Mouse (Mus musculus): ENCODE measurements around the gene Spint3.
"Not testable (repeated sequence)": the region's sequence is repeated elsewhere in the genome, so short reads cannot be mapped to it uniquely, and the experiment has no call there.

Spint3 gene

DNA sequence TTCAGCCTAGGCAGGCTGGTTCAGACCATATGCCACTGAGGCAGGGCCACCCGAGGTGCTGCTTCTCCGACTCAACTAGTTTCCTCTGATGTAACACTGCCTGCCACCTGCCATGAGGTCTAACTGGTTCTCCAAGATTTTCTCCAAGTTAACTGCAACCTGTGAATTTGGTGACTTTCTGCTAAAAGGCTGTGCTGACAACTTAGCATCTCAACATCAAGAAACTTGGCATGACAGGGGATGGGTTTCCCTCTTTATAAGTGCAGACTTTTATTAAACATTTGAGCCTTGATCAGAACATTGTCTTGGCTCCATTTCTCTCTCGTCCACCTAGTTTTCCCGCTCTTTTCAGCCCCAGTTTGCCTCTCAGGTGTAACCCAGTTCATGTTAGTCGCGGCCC, at the start of gene Spint3:
TSS of gene Spint3 (minus strand) at position 101 of the 400 bp plus-strand sequence.
- not testable (repeated sequence) for DNase-seq

DNA sequence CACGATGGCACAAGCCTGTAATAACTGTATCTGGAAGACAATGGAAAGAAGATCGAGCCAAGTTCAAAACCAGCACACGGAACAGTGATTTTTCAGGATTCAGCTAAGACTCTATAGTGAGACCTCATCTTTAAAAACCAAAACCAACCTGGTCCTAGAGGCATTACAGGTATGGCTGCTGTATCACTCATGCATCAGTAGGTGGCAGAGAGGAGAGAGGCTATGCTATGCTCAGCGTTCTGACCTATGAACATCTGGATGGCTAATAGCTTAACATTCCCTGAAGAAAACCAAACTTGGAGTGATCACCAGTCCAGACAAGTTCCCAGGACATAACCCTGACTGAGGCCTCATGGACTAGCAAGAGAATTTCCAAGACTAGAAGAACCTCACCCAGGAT, 48.5 kb upstream of the Spint3 start:
- DNase-seq = no peak

DNA sequence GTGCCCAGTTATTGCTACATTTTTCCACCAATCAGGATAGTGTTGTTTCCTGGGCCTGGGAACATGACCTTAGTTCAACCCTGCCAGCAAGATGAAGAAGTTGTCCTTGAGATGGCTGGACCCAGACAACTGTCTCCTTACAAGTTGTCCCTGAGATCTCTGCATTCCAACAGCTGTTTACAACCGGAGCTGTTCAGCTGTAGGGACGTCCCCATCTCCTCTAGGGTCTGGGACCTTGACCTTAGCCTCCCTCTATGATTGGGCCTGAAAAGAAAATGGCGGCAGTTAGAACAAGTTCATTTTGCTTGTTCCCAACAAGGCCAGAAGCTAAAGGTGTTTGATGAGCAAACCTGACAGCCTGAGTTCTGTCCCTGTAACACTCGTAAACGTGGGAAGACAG, 45.8 kb upstream of the Spint3 start:
- no peak for DNase-seq

DNA sequence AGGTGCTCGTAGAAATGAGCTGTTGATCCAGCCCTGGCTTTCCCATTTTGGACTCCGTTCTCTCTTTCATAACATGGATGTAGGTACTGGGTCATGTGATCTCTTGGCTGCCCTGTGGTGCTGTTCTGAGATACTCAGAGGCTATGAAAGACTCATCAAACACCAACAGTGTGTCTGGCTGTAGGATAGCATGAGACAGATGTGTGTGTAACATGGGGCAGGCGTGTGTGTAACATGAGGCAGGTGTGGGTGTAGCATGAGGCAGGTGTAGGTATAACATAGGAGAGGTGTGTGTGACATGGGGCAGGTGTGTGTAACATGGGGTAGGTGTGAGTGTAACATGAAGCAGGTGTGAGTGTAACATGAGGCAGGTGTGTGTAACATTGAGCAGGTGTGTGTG, 42.1 kb upstream of the Spint3 start:
- DNase-seq = no peak

DNA sequence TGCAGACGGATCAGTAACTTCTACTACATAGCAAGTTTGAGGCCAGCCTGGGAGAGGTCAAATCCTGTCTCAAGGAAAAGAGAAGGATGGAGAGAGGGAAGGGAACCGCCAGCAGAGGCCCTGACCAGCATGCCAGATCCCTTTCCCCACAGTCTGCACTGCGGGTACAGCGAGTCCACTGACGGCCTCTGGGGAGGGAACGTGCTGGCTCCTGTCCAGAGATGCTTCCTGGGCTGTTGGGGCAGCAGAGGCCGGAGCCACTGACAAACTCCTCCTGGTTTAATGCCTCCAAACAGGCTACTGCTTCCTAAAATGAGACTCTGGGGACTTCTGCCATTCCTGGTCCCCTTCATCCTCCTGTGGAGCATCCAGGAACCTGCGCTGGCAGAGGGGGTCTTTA, 40.2 kb upstream of the Spint3 start, which contains the start of the genes Wfdc6b and Wfdc8:
TSS of gene Wfdc6b (plus strand) at position 52 of the 400 bp plus-strand sequence.
TSS of gene Wfdc8 (minus strand) at position 156 of the 400 bp plus-strand sequence.
- not testable (repeated sequence) for DNase-seq

- no peak for DNase-seq
Observed at GRCm38 (mm10) chr2:164608781-164609180, 35.5 kb upstream of the Spint3 start.

DNA sequence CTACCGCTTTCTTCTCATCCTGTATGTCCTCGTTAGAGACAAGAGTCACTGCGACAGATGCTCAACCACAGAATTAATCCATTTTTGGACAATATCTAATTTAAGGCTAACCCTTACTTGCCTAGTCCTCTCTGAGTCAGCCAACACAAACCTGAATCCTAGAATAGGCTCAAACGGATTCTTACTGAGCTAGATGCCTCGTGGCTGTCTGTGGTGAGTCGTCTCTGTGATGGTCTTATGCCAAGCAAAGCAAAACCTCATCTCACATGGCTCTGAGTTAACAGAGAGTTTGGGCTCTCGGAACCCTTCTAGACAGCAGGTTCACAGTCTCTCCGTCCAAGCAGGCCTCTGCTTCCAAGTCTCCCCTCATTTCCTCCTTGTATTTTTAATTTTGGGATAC, 31.2 kb upstream of the Spint3 start:
- DNase-seq = no peak

- no peak for DNase-seq
Observed at GRCm38 (mm10) chr2:164603482-164603881, 30.2 kb upstream of the Spint3 start.

GRCm38 (mm10) chr2:164600179-164600578, 26.9 kb upstream of the Spint3 start:
- no peak for DNase-seq

- DNase-seq = no peak
Observed at GRCm38 (mm10) chr2:164593494-164593893, 20.2 kb upstream of the Spint3 start, which contains the start of gene Eppin. Gene Eppin, minus strand, starts transcription at chr2:164593594.

DNA sequence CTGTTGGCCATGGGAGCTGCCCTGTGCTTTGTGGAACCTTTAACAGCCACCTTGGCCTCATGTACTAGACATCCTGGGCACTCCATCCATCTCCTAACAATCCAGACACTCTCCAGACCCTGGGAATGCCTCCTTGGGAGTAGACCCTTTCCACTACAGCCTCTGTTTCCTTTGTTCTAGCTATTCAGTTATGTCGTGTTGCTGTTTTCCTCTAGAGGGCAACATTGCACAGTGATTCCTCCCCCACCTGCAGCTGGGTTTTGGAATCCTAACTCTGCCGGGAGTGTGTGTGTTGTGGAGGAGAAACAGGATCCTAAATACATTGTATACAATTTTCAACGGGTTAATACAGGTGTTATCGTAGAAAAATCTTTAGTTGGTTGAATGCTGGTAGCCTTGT, 18.8 kb upstream of the Spint3 start:
- DNase-seq = no peak

- not testable (repeated sequence) for DNase-seq
Observed at GRCm38 (mm10) chr2:164585025-164585725, 11.9 kb upstream of the Spint3 start, which contains the start of gene Wfdc6a. Gene Wfdc6a, minus strand, starts transcription at chr2:164585447.

- DNase-seq = no peak
Observed at GRCm38 (mm10) chr2:164567460-164567859, 5.8 kb downstream of the Spint3 start.

DNA sequence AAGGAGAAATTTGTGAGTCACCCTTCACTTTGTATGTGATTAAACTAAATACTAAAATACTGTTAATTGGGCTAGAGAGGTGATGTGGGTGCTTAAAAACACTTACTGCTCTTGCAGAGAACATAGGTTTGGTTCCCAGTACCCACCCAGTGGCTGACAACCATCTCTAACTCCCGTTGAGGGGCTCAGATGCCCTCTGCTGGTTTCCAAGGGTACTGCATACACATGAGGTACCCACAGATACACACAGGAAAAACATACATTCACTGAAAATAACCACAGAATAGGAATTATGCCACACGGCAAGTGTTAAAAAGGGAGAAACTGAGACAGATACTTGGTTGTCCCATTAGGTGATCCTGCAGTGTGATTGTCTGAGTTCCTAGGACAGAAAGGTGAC, 6.3 kb downstream of the Spint3 start:
- DNase-seq = no peak

DNA sequence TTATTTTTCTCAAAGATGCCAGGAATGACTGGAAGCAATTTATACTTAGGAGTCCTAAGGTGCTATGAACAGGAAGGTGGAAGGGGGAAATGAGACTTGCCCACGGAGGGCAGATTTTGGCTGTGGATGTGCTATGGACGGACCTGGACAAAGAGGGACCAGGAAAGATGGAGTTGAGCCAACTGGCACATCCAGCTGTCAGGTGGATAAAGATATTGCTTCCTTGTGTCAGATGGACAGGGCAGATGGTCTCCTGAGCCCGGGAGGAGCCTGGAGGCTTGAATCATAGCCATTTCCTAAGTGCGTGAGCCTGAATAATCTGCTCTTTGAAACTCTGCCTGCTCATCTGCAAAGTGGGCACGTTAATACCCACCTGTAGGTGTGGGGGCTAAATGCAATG, 8.9 kb downstream of the Spint3 start:
- DNase-seq = no peak

GRCm38 (mm10) chr2:164563339-164564038, 9.8 kb downstream of the Spint3 start:
- DNase-seq = no peak

- DNase-seq = no peak
Observed at GRCm38 (mm10) chr2:164562391-164563188, 10.7 kb downstream of the Spint3 start, which contains the start of gene Wfdc2. Gene Wfdc2, plus strand, starts transcription at chr2:164562413.

DNA sequence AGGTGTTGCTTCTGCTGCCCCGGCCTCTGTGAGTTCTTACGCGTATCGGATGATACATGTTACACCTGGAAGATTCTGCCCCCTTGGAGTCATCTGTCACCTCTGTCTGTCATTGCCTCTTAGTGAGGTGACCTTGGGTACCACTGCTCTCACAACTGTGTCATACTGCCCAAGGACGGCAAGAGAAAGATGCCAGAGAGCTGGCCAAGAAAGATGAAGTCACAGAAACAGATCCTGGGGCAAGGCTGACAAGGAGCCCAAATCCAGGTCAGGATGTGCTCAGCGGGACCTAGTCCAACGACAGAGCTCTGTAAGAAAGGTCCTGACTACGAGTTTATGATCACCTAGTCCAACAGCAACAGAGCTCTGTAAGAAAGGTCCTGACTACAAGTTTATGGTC, 13.2 kb downstream of the Spint3 start:
- DNase-seq = no peak

- no peak for DNase-seq
Observed at GRCm38 (mm10) chr2:164558991-164559645, 14.1 kb downstream of the Spint3 start.

DNA sequence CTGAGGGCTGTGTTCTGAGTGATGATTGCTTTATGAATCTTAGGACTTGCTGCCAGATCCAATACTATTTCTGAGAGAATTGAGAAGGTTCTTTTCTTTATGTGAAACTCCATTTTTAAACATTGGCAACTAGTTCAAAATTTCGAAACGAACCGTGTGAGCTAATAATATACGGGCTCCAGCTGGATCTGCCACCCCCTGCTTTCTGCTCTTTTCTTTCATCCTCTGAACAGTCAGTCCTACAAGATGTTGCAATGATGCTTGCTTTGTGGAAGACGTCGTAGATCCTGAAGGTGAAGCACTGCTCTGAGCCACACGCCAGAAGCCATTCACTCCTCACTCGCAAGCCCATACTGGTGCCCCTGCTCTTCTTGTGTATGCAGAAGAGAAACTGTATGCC, 14.8 kb downstream of the Spint3 start:
- no peak for DNase-seq

GRCm38 (mm10) chr2:164551502-164551901, 21.8 kb downstream of the Spint3 start:
- no peak for DNase-seq

DNA sequence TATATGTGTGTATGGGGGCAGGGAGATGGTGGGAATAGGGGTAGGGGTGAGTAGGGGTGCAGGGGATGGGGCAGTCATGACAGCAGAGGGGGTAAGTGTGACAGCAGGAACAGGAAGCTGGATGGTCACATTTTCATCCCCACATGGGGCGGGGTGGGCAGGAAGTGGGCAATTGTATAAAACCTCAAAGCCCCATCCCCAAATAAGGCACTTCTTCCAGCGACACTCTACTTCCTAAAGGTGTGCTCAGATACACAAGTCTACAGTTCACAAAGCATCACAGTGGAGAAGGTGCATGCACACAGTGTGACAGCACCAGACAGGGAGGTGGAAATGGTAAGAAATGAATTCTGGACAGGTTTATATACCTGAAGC, 22.4 kb downstream of the Spint3 start:
- no peak for DNase-seq

Measured in spleen, adult 18-20 months (tissue).